Mouse (Mus musculus): ENCODE measurements around the gene Dlst.

Gene Dlst

DNA sequence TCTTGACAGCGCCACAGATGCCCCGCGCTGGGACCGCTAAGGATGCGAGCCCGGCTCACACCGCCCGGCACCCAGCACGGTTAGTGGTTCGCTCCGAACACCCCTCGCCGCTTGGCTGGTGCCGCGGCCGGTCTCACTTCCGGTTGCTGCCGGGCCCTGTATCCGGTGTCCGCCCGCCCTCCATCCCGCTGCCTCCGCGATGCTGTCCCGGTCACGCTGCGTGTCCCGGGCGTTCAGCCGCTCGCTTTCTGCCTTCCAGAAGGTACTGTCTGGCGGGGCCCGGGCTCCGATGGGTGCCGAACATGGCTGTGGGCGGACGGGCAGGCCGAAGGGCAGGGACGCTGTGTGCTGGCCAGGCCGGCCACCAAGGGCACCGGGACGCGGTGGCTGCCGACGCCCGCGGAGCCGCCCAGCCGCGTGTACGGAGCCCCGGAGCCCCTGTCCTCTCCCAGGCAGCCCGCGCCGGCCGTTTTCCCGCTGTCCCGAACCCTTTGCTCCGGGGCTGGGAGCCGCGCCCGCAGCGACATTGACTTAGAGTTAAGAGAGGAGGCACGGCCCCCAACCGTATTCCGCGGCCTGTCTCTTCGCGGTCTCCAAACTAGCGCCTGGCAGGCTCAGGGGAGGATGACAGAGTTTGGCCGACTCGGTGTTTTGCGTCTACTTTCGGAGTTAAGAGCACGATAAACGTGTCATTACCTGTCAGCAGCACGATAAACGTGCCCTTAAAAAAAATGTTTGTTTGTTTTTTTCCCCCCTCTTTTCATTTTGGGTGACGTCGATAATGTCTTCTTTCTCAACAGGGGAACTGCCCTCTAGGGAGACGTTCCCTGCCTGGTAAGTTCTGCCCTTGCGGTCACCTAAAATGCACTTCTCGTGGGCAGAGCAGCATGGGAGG is at the start of gene Dlst, which contains the start of gene Prox2:
Gene Dlst (plus strand): TSS at position 136 of the 895 bp plus-strand sequence.
Gene Prox2 (minus strand): TSS at position 62 of the 895 bp plus-strand sequence.
- peak; percentile 87 for DNase-seq (ENCODE audit: extremely low read depth, insufficient read length, low spot score)

DNA sequence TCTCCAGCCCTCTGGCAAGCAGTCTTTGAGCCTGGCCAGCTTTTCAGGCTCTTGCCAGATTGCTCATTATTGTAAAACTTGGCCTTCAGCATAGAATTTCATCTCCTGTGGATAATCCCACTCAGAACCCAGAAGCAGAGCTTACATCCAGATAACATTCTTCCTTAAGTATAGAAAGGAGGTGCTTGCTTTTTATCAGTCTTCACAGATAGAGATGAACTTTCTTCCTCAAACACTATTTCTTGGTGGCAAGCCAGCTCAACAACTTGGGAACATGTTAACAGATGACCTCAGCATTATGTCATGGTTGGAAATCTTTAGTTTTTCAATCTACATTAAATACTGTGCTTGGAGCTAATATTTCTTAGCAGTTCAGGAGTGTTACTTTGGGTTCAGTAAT is 39.6 kb upstream of the Dlst start:
- no peak for DNase-seq (ENCODE audit: extremely low read depth, insufficient read length, low spot score)

DNA sequence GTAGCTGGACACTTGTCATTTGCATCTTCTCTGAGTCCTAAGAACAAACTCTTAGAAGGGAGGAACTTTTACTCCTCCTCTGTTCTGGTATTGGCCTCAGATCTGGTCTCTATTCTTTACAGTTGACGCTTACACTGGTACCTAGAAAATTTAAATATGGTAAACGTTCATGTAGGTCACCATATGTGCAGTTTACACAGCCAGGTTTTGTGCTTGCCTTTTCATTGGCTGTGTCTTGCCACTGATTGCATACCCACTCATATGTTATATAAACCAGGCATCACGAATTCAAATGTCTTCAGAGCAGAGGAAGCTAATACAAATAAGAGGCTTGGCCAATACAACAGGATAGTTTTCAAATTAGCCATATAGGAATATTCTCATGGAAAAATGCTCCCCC is 33.5 kb upstream of the Dlst start:
- no peak for DNase-seq (ENCODE audit: extremely low read depth, insufficient read length, low spot score)

DNA sequence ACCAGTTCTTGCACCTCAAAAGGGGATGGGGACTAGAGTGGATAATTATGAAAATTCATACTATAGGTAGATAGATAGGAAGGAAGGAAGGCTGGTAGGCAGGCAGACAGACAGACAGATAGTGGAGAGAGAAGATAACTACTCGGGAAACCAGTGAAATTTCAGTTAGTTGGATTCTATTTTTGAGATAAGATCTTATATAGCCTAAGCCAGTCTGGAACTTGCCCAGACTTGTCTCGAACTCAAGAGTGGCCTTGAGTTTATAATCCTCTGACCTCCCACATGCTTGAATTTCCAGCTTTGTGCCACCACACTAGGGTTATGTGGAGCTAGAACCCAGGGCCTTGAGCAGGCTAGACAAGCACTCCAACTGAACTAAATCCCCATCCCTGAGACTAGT is 26.4 kb upstream of the Dlst start:
- no peak for DNase-seq (ENCODE audit: extremely low read depth, insufficient read length, low spot score)

DNA sequence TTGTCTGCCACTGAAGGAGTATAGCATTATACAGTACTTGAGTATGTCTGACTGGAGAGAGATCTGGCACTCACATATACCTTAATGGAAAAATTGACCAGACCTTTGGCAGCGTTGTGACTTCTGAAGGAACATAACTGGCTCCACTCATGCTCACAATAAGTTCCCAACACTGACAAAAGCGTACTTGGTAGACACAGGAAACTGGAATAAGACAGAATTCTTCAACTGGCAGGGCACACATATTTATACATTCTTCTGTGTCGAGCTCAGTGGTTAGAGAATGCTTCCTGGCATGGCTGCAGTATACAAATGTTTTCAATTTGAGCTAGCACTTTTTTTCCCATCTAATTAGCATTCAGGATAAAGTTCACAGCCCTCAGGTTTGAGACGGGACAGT is 25.7 kb upstream of the Dlst start:
- DNase-seq (ENCODE audit: extremely low read depth, insufficient read length, low spot score) = no peak

DNA sequence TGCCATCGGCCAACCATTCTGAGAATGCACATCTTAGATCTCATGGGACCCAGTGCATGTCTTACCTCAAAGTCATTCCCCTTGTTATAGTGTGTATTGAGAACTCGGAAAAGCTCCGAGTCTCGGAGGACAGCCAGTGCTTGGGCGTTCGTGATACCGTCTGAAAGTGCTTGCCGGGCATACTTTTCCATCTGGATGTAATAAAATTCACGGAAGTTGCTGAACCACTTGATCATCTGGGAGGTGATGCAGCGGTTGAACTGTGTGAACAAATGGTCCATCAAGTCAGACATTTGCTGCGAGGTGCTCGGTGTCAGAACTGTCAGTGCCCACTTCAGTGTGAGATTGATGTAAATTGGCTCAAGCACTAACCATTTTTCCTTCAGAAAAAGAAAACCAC is 22.8 kb upstream of the Dlst start:
- no peak for DNase-seq (ENCODE audit: extremely low read depth, insufficient read length, low spot score)

DNA sequence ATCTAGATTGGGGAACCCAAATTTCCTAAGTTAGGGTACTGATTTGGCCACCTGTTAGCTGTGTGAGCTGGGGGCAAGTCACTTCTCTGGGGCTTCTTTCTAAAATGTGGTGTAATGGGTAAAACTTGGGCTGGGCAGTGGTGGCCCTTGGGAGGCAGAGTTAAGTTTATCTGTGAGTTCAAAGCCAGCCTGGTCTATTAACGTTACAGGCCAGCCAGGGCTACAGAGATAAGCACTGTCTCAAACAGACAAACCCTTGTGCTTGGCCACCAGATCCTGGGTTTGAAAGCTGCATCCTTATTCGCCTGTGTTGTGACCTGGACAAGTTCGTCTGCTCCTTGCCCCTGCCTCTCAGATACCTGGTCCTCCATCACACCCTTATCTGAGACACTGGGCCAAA is 19.4 kb upstream of the Dlst start:
- DNase-seq (ENCODE audit: extremely low read depth, insufficient read length, low spot score) = no peak

DNA sequence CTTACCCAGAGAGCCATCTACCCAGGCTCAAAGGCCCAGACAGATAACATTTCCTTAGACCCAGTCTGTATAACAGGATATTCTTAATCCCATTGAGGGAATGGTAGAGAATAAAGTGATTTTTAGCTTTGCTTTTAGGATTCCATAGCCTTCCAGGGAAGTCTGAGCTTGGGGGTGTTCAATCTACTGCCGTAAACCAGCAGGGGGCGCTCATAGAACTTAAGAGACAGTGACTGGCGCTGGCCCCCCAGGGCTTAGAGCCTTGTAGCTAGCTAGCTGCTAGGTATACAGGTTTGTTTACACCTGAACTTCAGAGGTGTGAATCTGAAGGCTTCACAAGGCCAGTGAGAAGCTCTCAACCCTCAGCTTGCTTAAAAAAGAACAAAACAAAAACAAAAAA is 18.4 kb upstream of the Dlst start:
- no peak for DNase-seq (ENCODE audit: extremely low read depth, insufficient read length, low spot score)

DNA sequence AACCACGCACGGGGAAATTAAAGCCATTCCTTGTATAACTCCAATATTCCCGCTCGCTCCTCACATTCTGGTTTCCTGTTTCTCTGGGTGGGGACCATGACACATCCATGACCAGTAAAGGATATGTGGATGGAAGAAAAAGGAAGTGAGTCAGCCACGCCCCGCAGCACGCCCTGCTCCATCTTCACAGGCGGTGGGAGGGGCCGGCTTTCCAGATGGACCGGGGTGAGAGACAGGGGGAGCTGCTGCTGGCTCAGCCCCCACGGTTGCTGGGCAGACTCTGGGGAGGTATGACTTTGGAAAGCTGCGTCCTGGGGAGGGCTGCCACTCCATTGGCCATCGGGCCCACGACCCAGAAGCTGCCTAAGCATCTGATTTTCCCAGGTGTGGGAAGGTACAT is 16.6 kb upstream of the Dlst start:
- DNase-seq (ENCODE audit: extremely low read depth, insufficient read length, low spot score) = peak; percentile 84

DNA sequence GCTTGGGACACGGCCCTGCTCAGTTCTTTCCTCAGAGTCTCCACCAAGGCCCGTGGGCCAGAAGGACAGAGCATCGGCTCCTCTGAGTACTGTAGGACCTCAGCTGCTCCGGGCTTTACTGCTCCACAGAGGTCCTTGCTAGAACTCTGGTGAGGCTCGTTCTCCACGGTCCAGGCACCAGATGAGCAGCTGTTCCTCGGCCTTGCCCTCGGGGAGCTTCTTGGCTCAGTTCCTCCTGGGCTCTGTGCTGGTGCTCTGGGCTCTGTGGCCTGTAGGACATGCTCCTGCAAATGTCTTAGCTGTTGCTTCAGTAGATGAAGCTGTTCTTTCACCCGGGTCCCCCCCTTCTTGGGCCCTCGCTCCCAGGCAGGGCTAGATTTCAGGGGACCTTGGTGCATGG is 15.9 kb upstream of the Dlst start:
- DNase-seq (ENCODE audit: extremely low read depth, insufficient read length, low spot score) = peak; percentile 9

DNA sequence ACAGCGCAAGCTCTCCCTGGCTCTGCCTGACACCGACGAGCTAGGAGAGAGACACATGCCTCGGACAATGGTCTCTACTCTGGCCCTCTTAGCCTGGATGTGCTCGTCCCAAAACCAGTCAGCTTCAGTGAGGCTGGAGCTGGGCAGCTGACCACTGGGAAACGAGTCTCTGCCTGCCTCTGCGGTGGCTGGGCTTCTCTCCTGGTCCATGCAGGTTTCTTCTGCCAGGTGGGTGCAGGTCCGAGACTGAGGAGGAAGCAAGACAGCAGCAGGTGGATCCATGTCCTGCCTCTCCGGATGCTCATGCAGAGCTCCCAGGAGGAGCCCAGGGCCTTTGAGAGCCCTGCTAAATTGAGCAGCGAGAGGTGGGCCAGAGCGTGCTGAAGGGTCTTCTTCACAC is 15.5 kb upstream of the Dlst start:
- no peak for DNase-seq (ENCODE audit: extremely low read depth, insufficient read length, low spot score)

DNA sequence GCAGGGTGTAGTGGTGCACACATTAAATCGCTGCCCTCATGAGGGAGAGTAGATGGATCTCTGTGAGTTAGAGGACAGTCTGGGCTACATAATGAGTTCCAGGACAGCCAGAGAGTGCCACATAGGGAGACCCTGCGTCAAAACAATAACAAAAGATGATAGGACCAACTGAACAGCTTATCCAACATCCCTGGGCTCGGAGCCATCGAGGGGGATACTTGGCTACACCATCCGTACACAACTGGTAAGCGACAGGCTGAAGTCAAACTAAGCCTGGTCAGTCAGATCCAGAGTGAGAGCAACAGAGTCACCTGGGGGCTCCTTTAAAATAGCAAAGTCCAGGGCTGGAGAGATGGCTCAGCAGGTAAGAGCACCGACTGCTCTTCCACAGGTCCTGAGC is 14.8 kb upstream of the Dlst start:
- no peak for DNase-seq (ENCODE audit: extremely low read depth, insufficient read length, low spot score)

DNA sequence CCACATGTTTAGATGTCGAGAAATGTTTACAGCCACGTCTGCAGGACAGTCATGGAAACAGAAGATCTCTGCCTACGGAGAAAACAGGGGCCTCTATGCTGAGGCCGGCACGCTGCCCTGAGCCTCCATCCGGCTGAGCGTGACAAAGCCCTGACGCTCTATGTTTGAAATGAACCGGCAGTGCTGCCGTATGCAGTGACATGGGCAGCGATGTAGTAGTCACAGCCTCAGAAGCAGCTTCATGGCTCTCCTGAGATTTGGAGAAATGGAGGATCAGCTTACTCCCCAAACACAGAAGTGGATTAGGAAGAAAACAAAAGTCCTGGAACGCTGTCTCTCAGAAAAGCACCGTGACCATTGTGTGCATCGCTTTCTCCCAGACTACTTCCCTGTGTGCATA is 9.6 kb upstream of the Dlst start:
- DNase-seq (ENCODE audit: extremely low read depth, insufficient read length, low spot score) = no peak

DNA sequence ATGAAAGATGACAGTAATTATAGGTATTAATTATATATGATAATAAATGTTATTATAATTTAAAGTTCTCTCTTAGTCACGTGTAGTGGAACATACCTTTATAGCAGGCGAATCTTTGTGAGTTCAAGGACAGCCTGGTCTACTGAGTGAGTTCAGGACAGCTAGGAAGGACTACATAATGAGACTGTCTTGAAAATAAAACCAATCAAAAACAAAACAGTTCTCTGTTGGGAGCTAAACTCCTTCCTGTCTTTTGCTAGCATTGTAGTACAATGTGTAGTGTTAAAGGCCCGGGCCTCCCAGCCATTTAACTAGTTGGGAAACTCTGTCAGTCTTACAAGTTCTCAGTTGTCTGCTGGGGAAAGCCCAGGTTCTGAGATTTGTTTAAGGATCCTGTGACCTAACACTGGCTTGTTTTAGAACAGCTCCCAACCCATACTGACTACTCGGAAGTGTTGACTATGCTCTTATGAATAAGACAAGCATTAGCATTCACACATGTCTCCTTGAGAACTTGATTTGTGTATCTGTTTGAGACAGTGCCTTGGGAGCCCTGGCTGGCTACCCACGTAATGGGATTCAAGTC is 9.0 kb upstream of the Dlst start:
- DNase-seq (ENCODE audit: extremely low read depth, insufficient read length, low spot score) = no peak

DNA sequence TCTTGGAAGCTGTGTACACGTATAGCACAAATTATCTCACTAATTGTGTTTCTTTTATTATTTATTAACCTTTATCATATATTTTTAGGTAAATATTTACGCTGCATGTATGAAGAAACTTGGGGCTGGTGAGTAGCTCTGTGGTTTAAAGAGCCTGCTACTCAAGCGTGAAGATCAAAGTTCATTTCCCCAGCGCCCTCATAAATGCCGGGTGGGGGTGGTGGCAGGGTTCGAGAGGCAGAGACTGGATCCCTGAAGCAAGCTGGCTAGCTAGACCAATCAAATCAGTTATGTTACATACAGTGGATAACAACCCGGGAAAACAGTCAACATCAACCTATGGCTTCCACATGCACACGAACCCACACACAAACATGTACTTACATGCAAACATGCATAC is 7.5 kb upstream of the Dlst start:
- no peak for DNase-seq (ENCODE audit: extremely low read depth, insufficient read length, low spot score)

DNA sequence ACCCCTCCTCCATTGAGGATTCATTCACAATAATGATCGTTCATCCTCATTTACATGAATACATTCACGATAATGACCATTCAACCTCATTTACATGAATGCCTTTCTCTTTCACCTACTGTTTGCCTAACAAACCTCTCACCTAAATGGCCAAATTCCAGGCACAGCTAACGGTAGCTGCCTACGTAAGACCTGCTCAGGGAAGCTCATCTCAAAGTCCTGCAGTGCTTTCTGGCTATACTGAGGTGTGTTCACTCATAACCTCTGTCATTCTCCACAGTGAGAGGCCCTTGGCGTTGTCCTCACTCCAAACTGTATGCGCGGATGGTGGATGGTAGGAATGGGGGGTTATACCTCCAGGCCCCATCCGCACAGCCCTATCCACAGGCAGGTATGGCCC is 5.8 kb upstream of the Dlst start:
- DNase-seq (ENCODE audit: extremely low read depth, insufficient read length, low spot score) = no peak

DNA sequence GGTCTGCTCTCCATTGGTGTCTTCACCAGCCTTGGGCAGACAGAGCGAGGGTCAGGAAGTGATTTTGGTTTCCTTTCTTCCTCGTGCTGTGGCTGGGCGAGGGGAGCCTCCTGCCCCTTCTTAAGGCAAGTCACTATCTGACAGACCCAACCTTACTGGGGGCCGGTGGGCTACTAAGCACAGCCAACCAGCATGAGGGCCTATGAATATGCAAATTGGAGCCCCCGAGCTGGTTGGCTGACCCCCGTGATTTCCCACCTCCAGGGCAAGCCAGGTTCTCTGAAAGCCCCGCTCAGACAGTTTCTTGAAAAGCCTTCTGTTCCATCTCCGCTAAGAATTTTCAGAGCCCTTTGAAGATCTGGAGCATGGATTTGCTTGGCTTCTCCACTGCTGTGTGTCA is 4.3 kb upstream of the Dlst start:
- no peak for DNase-seq (ENCODE audit: extremely low read depth, insufficient read length, low spot score)

DNA sequence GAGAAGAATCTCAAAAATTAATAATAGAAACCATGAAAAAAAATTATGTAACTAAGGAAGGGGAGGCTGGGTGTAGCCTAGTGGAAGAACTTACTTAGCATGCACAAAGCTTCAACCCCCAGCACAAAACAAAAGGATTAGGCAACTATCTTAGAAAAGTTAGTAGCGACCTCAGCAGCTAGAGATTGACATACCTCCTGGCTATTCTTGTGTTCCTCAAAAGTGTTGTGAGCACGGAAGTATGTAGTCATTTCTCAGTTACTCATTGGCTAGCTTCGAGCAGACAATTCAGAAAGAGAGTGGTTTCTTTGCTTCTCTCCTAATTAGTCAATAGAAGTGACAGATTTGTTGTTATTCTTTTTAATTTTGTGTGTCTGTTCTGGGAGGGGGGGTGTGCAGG is 2.0 kb upstream of the Dlst start:
- no peak for DNase-seq (ENCODE audit: extremely low read depth, insufficient read length, low spot score)

DNA sequence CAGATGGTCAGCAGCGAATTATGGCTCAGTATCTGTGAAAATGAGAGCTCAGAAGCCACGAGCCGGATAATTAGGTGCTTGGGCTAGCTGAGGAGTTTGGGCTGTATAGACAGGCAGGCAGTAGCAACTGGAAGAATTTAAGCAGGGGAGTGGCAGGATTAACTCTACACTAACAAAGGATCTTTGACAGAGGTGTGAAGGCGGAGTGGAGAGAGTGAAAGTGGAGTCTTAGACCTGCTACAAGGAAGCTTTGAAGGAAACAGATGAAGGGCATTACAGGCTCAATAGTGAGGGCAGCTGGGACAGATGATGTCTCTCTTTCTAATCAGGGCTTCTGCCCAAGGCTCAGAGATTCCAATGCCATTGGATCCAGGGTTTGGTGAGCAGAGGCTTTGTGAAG is 1.2 kb upstream of the Dlst start:
- no peak for DNase-seq (ENCODE audit: extremely low read depth, insufficient read length, low spot score)

DNA sequence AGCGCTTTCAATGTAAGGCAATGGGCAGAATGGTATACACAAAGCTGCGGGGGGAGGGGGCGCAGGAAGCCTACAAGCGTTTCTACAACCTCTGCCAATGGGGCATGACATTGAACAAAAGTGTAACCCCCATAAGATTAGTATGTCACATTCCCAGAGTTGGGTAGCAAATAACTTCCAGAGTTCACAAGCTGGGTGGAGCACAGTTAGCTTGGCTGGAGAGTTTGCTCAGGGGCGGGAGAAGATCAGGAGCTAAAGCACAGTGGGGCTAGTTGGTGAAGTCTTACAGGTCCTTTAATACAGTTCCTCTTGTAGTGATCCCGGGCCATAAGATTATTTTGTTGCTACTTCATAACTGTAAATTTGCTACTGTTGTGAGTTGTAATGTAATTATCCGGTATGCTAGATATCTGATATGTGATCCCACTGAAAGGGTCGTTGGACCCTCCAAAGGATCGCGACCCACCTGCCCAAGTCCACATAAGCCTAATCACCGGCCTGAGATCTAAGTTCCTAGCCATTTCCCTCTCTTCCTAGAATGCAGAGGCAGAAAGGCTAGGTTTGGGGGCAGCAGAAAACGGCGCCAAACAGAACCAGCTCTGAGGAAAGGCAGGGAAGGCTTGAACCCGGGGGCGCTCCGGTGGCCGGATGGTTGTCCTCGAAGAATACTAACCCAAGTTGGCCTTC is 479 bp upstream of the Dlst start:
- no peak for DNase-seq (ENCODE audit: extremely low read depth, insufficient read length, low spot score)

DNA sequence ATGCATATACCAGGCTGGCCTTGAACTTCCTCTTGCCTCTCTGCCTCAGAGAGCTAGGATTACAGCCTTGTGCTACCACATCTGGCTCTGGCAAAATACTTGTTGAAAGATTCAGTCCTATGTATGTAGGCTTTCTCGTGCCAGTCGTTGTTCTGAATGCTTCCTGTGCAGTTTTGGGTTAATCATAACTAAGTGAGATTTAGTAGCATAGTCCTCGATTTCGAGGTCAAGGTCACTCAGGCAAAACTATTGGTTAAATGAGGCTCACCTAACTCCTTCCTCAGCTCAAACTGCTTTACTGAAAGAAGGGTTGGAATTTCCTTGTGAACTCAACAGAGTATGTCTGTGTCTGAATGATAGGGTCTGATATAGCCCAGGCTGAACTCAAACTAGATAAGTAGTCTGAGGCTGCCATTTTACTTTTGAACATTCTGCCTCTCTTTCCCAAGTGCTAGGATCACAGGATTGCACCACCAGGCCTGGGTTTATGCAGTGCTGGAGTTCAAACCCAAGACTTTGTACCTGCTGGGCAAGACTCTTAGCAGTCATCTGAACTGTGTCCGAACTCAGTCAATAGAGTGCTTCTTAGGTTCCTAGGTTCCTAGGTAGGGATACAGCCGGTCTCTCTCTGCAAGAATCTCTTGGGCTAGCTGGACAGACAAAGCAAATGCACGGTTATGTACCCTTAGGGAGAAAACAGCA is 2.1 kb downstream of the Dlst start:
- no peak for DNase-seq (ENCODE audit: extremely low read depth, insufficient read length, low spot score)
